Mouse (Mus musculus): ENCODE results near the gene Iqck. TPM values are rescaled to one million over a fixed set of nuclear protein-coding genes. Genes with fewer than 3 reads are reported as not detected.

Gene Iqck
- total and polyA plus RNA-seq, 3 experiments, result 0.39 to 0.68 (median 0.62) TPM

- in situ Hi-C loops (cut with MboI; ENCODE audit: low pct_ligation_motif_present, low pct_unique_long_range_greater_than_20kb, low sequenced_read_pairs) (no loop called here), dilution Hi-C loops (cut with MboI; ENCODE audit: extremely low pct_ligation_motif_present, extremely low pct_unique_long_range_greater_than_20kb, low sequenced_read_pairs) (no loop called here)
- TF ChIP-seq CTCF (conservative IDR thresholded peaks at IDR 0.05 in 1 of 2, IDR thresholded peaks at IDR 0.05 in 1 of 2; ENCODE audit: low read depth in 2 of 2, low read length in 2 of 2) (no peak), ELF1 (IDR thresholded peaks at IDR 0.05; ENCODE audit: low read depth, low read length) (no peak)
- Histone ChIP-seq H3K9me3 (replicated peaks; ENCODE audit: low read length) (no peaks in the 10 kb centered on the region), H3K27ac (ENCODE audit: insufficient read depth, low read depth) (no peak overlapping the region), H3K4me1 (ENCODE audit: control insufficient read depth in 1 of 2, insufficient read depth in 2 of 2) (no peaks in the 10 kb centered on the region), H3K27me3 (replicated peaks) (no peaks in the 10 kb centered on the region), H3K79me2 (replicated peaks; ENCODE audit: control insufficient read depth, extremely low read depth, insufficient read depth, poor library complexity, severe bottlenecking) (no peaks in the 10 kb centered on the region), H3K9ac (ENCODE audit: insufficient read depth, low read depth) (no peak overlapping the region), H3K4me3 (replicated peaks in 1 of 3; ENCODE audit: low read depth in 2 of 3, low read length in 2 of 3, poor library complexity in 1 of 3) (no peak overlapping the region), H3K36me3 (replicated peaks in 1 of 2; ENCODE audit: control insufficient read depth in 1 of 2, insufficient read depth in 1 of 2, low read length in 1 of 2) (no peaks in the 10 kb centered on the region), H3K4me2 (ENCODE audit: insufficient read depth, low read depth, poor library complexity, severe bottlenecking) (no peak overlapping the region)
- DNase-seq (ENCODE audit: extremely low read depth), result no peak
These were observed 72.8 kb downstream of the Iqck start for GRCm38 (mm10) chr7:118928316-118928715.

GRCm38 (mm10) chr7:118928916-118929315, 73.4 kb downstream of the Iqck start:
- dilution Hi-C loops (cut with MboI; ENCODE audit: extremely low pct_ligation_motif_present, extremely low pct_unique_long_range_greater_than_20kb, low sequenced_read_pairs), result no loop called here
- Histone ChIP-seq H3K4me3 (replicated peaks in 1 of 3; ENCODE audit: low read depth in 2 of 3, low read length in 2 of 3, poor library complexity in 1 of 3) (no peak overlapping the region), H3K36me3 (replicated peaks in 1 of 2; ENCODE audit: control insufficient read depth in 1 of 2, insufficient read depth in 1 of 2, low read length in 1 of 2) (no peaks in the 10 kb centered on the region), H3K9me3 (replicated peaks; ENCODE audit: low read length) (no peaks in the 10 kb centered on the region), H3K4me1 (ENCODE audit: control insufficient read depth in 1 of 2, insufficient read depth in 2 of 2) (no peaks in the 10 kb centered on the region), H3K79me2 (replicated peaks; ENCODE audit: control insufficient read depth, extremely low read depth, insufficient read depth, poor library complexity, severe bottlenecking) (no peaks in the 10 kb centered on the region), H3K27ac (ENCODE audit: insufficient read depth, low read depth) (no peak overlapping the region), H3K9ac (ENCODE audit: insufficient read depth, low read depth) (no peak overlapping the region), H3K4me2 (ENCODE audit: insufficient read depth, low read depth, poor library complexity, severe bottlenecking) (no peak overlapping the region), H3K27me3 (replicated peaks) (no peaks in the 10 kb centered on the region)
- TF ChIP-seq HCFC1 (IDR thresholded peaks at IDR 0.05; ENCODE audit: low read depth, low read length) (no peak), RAD21 (IDR thresholded peaks at IDR 0.05; ENCODE audit: low read depth, low read length) (no peak), SIN3A (IDR thresholded peaks at IDR 0.05; ENCODE audit: low read length) (no peak), CHD1 (IDR thresholded peaks at IDR 0.05; ENCODE audit: low read depth, low read length) (no peak), POLR2AphosphoS2 (IDR thresholded peaks at IDR 0.05; ENCODE audit: low read depth, low read length) (no peak)
- no peak for DNase-seq (ENCODE audit: extremely low read depth)
- in situ Hi-C loops (cut with MboI; ENCODE audit: low pct_ligation_motif_present, low pct_unique_long_range_greater_than_20kb, low sequenced_read_pairs), result no loop called here

- dilution Hi-C loops (cut with MboI; ENCODE audit: extremely low pct_ligation_motif_present, extremely low pct_unique_long_range_greater_than_20kb, low sequenced_read_pairs) (no loop called here), in situ Hi-C loops (cut with MboI; ENCODE audit: low pct_ligation_motif_present, low pct_unique_long_range_greater_than_20kb, low sequenced_read_pairs) (no loop called here)
- Histone ChIP-seq H3K27me3 (replicated peaks) (no peaks in the 10 kb centered on the region), H3K9me3 (replicated peaks; ENCODE audit: low read length) (no peaks in the 10 kb centered on the region), H3K4me1 (ENCODE audit: control insufficient read depth in 1 of 2, insufficient read depth in 2 of 2) (no peaks in the 10 kb centered on the region), H3K79me2 (replicated peaks; ENCODE audit: control insufficient read depth, extremely low read depth, insufficient read depth, poor library complexity, severe bottlenecking) (no peaks in the 10 kb centered on the region), H3K27ac (ENCODE audit: insufficient read depth, low read depth) (no peak overlapping the region), H3K4me2 (ENCODE audit: insufficient read depth, low read depth, poor library complexity, severe bottlenecking) (no peak overlapping the region), H3K36me3 (replicated peaks in 1 of 2; ENCODE audit: control insufficient read depth in 1 of 2, insufficient read depth in 1 of 2, low read length in 1 of 2) (no peaks in the 10 kb centered on the region), H3K9ac (ENCODE audit: insufficient read depth, low read depth) (no peak overlapping the region), H3K4me3 (replicated peaks in 1 of 3; ENCODE audit: low read depth in 2 of 3, low read length in 2 of 3, poor library complexity in 1 of 3) (no peak overlapping the region)
- no peak for TF ChIP-seq E2F4 (IDR thresholded peaks at IDR 0.05; ENCODE audit: insufficient replicate concordance, low read depth, low read length)
- TF ChIP-seq NRF1 (IDR thresholded peaks at IDR 0.05; ENCODE audit: low read depth, low read length), result no peak
- TF ChIP-seq IRF4 (IDR thresholded peaks at IDR 0.05; ENCODE audit: low read depth, low read length), result no peak
- TF ChIP-seq MXI1 (IDR thresholded peaks at IDR 0.05; ENCODE audit: low read depth, low read length), result no peak
- no peak for TF ChIP-seq CTCF (conservative IDR thresholded peaks at IDR 0.05 in 1 of 2, IDR thresholded peaks at IDR 0.05 in 1 of 2; ENCODE audit: low read depth in 2 of 2, low read length in 2 of 2)
- TF ChIP-seq MAFK (IDR thresholded peaks at IDR 0.05; ENCODE audit: insufficient replicate concordance, low read length), result no peak
- no peak for TF ChIP-seq GABPA (IDR thresholded peaks at IDR 0.05; ENCODE audit: insufficient replicate concordance, low read depth, low read length)
- no peak for TF ChIP-seq JUND (conservative IDR thresholded peaks at IDR 0.05; ENCODE audit: low read depth, low read length)
- no peak for TF ChIP-seq TBP (conservative IDR thresholded peaks at IDR 0.05; ENCODE audit: low read depth, low read length)
- TF ChIP-seq RCOR1 (conservative IDR thresholded peaks at IDR 0.05; ENCODE audit: low read depth, low read length), result no peak
- TF ChIP-seq ZNF384 (IDR thresholded peaks at IDR 0.05; ENCODE audit: low read depth, low read length), result no peak
- no peak for TF ChIP-seq CHD2 (IDR thresholded peaks at IDR 0.05; ENCODE audit: low read length)
- TF ChIP-seq MAZ (IDR thresholded peaks at IDR 0.05; ENCODE audit: low read depth, low read length), result no peak
- TF ChIP-seq UBTF (IDR thresholded peaks at IDR 0.05; ENCODE audit: low read depth, low read length), result no peak
- TF ChIP-seq TCF12 (IDR thresholded peaks at IDR 0.05; ENCODE audit: low read depth, low read length), result no peak
- TF ChIP-seq ZMIZ1 (IDR thresholded peaks at IDR 0.05; ENCODE audit: low read depth, low read length), result no peak
- TF ChIP-seq KAT2A (IDR thresholded peaks at IDR 0.05; ENCODE audit: insufficient replicate concordance, low read length), result no peak
- TF ChIP-seq HCFC1 (IDR thresholded peaks at IDR 0.05; ENCODE audit: low read depth, low read length), result no peak
- TF ChIP-seq ZC3H11A (IDR thresholded peaks at IDR 0.05; ENCODE audit: low read depth, low read length), result no peak
- no peak for TF ChIP-seq MEF2A (IDR thresholded peaks at IDR 0.05; ENCODE audit: borderline replicate concordance, low read depth, low read length)
- no peak for DNase-seq (ENCODE audit: extremely low read depth)
These were observed 74.2 kb downstream of the Iqck start for GRCm38 (mm10) chr7:118929601-118930311.
